Mouse (Mus musculus) liver, postnatal 0 days (tissue): Measurements from ENCODE around the gene Smg6.

ENCODE experiments used
- CTCF ChIP-seq: sonication (generic); IDR thresholded peaks from 2 replicates; pipeline ENCODE4 v1.5.1; 2016; ENCODE audit warnings: antibody characterized with exemption, low read depth
- EP300 ChIP-seq: IDR thresholded peaks from 2 replicates; pipeline ENCODE4 v1.6.1; 2016; ENCODE audit warnings: antibody characterized with exemption, low read depth, mild to moderate bottlenecking

DNA sequence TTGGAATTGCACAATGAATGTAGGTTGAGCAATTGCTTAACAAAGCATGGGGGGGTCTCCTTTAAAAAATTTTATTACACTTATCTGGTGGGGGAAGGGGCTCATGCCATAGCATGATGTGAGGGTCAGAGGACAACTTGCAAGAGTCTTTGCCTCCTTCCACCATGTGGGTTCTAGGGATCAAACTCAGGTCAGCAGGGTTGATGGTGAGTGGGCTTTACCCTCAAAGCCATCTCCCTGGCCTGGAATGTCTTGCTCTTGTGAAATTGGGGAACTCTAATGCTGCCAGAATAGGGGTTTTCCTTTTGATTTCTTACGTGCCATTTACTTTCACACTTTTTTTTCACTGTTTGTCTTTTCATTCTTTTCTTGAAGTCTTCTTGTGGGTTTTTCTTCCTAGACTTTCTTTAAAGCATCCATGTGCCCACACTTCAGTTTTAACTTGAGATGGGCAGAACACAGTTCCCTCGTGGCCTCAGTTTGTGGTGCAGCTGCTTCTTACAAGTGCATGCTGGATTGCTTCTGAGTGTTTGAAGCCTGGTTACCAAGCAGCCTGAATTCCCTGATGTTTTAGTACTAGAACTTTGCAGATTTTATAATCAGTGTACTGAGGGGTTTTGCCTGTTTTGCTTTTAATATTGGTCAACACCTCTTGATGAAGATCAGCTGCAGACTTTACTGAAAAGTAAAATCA lies 147.5 kb downstream of the Smg6 start:
- TF ChIP-seq EP300 (no peak), CTCF (no peak)
